Mouse (Mus musculus): ENCODE data around the gene Snapin. TPM values are rescaled to one million over a fixed set of nuclear protein-coding genes. Genes with fewer than 3 reads are reported as not detected.

The Snapin gene
- polyA plus RNA-seq, 1 experiment from 2014 or later = 72.8 TPM

DNA sequence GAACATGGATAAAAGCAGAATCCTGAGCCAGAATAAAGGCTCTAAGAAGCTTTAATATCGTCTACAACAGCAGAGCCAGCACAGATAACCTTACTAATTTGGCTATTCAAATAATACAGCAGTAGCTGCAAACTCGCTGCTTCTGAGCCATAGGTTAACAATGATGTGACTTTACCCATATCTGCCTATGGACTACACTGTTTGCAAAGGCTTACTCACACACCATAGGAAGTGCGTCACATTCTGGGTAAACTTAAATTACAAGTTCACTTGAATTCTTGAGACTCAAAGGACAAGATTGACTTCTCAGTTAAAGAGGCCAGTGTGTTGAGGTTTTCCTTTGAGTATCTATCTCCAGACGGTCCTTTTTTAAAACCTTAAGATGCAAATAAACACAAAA lies 12.6 kb upstream of the Snapin start:
- 85% methylated on average over 4 of the region's 4 CpGs for WGBS
- Histone ChIP-seq H3K4me3 (no peak overlapping the region), H3K9me3 (no peaks in the 10 kb centered on the region), H3K27ac (replicated peaks) (no peak overlapping the region), H3K9ac (no peak overlapping the region), H3K4me1 (peaks cover 19% of the 10 kb centered on the region), H3K27me3 (replicated peaks) (no peaks in the 10 kb centered on the region), H3K4me2 (no peak overlapping the region), H3K36me3 (peaks cover 93% of the 10 kb centered on the region)
- ATAC-seq (ENCODE audit: extremely low read depth, insufficient number of reproducible peaks, low FRiP score, low TSS enrichment) = no peak

DNA sequence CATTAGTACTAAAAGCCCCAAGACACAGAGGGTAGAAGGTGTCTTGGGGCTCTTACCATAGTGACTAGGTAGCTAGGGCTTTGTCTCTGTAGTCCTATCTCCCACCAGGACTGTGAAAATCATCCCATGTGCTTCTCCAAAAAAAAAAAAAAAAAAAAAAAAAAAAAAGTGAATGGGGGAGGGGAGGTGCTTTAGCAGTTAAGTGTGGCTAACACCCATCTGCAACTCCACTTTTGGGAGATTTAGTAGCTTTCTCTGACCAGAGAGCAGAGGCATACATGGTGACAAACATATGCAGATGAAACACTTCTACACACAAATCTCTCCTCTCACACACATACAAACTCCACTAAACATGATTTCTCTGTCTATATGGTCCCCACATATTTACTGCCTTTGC lies 6.8 kb upstream of the Snapin start:
- Histone ChIP-seq H3K4me1 (no peaks in the 10 kb centered on the region), H3K9me3 (no peaks in the 10 kb centered on the region), H3K4me2 (no peak overlapping the region), H3K27me3 (replicated peaks) (no peaks in the 10 kb centered on the region), H3K9ac (no peak overlapping the region), H3K36me3 (peaks cover 86% of the 10 kb centered on the region), H3K4me3 (no peak overlapping the region), H3K27ac (replicated peaks) (no peak overlapping the region)
- no peak for ATAC-seq (ENCODE audit: extremely low read depth, insufficient number of reproducible peaks, low FRiP score, low TSS enrichment)

DNA sequence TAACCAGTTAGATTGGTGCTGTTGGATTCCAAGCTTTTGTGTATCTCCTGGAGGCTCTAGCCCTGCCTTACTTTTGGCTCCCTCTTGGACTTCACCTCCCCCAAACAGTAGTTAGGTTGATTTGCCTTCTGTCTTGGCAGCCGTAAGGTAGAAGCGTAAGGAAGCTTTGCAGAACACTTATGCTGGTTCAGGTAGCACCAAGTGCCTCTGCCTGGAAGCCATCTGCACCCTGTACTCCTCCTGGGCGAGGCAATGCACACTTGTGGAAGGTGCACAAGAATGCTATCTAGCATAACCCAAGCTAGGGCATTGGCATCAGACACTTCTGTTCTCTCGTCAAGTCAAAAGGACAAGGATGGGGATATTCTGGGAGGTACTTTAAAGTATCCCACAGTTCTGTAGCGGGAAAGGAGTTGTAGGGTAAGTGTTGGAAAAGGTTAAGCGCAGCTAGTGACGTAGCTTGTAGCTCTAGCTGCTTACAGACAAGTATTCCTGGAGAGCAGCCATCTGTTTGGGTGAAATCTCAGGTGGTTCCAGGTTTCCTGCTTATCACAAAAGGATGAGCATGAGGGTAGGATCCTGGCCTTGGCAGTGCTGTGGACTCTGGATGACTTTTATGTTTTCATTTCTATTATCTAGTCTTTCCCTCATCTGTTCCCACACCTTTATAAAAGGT lies 5.2 kb upstream of the Snapin start:
- WGBS = 85% methylated on average over 7 of the region's 7 CpGs
- Histone ChIP-seq H3K27me3 (replicated peaks) (no peaks in the 10 kb centered on the region), H3K36me3 (peaks cover 70% of the 10 kb centered on the region), H3K4me2 (no peak overlapping the region), H3K27ac (replicated peaks) (no peak overlapping the region), H3K4me1 (no peaks in the 10 kb centered on the region), H3K9ac (no peak overlapping the region), H3K4me3 (no peak overlapping the region), H3K9me3 (no peaks in the 10 kb centered on the region)
- no peak for ATAC-seq (ENCODE audit: extremely low read depth, insufficient number of reproducible peaks, low FRiP score, low TSS enrichment)

DNA sequence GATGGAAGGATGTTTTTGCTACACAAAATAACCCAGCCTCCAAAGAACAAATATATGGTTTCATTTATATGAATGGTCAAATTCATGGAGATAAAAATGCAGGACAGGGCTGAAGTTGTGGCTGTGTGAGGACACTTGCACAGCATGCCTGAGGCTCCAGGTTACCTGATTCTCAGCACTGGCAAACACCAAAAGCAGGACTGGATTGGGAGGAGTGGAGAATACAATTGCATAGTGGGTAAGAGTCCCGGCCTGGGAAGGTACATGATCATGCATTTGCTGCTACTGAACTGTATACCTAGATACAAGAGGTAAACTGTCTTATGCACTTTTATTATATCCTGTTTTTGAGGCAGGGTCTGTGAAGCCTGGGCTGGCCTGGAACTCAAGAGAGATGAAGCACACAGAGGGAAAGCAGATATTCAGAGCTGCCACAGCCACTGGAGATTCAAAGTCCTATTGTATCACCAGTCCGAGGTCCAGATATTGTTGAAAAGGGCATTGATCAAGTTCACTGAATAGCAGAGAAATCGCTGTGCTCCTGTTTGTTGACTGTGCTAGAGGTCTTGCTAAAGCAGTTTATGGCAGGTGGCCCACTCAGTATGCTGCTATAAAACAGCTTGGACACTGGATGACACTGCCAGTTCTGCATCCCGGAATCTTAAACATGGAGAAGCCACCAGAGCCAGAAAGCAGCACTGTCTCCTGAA lies 3.2 kb upstream of the Snapin start:
- Histone ChIP-seq H3K27me3 (replicated peaks) (no peaks in the 10 kb centered on the region), H3K4me1 (peaks cover 11% of the 10 kb centered on the region), H3K27ac (replicated peaks) (no peak overlapping the region), H3K4me2 (no peak overlapping the region), H3K9me3 (no peaks in the 10 kb centered on the region), H3K4me3 (no peak overlapping the region), H3K36me3 (peaks cover 58% of the 10 kb centered on the region), H3K9ac (no peak overlapping the region)
- 61% methylated on average over 4 of the region's 4 CpGs for WGBS
- no peak for ATAC-seq (ENCODE audit: extremely low read depth, insufficient number of reproducible peaks, low FRiP score, low TSS enrichment)

DNA sequence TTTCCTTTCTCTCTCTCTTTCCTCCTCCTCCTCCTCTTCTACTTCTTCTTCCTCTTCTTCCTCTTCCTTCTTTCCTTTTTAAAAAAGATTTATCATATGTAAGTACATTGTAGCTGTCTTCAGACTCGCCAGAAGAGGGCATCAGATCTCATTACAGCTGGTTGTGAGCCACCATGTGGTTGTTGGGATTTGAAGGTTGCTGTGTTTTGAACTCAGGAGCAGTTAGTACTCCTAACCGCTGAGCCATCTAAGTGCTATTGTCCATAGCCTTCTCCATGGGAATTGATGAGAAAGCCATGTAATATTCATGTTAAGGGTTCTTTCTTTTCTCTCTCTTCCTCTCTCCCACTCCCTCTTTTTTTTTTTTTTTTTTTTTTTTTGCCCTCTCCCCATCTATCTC lies 517 bp upstream of the Snapin start:
- no peaks in the 10 kb centered on the region for H3K9me3 ChIP-seq
- 36% methylated on average over 2 of the region's 2 CpGs for WGBS
- no peak overlapping the region for H3K4me3 ChIP-seq
- no peak overlapping the region for H3K9ac ChIP-seq
- no peak overlapping the region for H3K27ac ChIP-seq (replicated peaks)
- no peak for ATAC-seq (ENCODE audit: extremely low read depth, insufficient number of reproducible peaks, low FRiP score, low TSS enrichment)
- no peak overlapping the region for H3K4me2 ChIP-seq
- peaks cover 16% of the 10 kb centered on the region for H3K4me1 ChIP-seq
- H3K27me3 ChIP-seq (replicated peaks) = no peaks in the 10 kb centered on the region
- H3K36me3 ChIP-seq = peaks cover 57% of the 10 kb centered on the region

DNA sequence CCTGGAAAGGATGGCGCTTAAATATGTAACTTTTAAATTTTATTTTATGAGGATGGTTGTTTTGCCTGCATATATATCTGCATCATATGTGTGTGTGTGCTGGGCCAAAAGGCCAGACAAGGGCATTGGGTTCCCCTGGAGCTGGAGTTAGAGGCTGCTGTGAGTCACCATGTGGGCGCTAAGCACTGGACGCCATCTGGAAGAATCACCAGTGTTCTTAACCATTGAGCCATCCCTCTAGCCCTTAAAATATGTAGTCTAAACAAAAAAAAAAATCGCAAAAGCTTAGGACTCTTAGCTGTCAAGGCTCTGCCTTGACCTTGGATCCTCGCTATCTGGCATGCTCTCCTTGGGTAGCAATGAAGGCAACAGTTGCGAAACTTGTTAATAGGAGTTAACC lies 2.3 kb downstream of the Snapin start:
- no peak for ATAC-seq (ENCODE audit: extremely low read depth, insufficient number of reproducible peaks, low FRiP score, low TSS enrichment)
- Histone ChIP-seq H3K4me3 (no peak overlapping the region), H3K4me1 (peaks cover 16% of the 10 kb centered on the region), H3K27ac (replicated peaks) (no peak overlapping the region), H3K4me2 (no peak overlapping the region), H3K9me3 (no peaks in the 10 kb centered on the region), H3K9ac (no peak overlapping the region), H3K27me3 (replicated peaks) (no peaks in the 10 kb centered on the region), H3K36me3 (peaks cover 60% of the 10 kb centered on the region)
- WGBS = 88% methylated on average over 6 of the region's 6 CpGs

DNA sequence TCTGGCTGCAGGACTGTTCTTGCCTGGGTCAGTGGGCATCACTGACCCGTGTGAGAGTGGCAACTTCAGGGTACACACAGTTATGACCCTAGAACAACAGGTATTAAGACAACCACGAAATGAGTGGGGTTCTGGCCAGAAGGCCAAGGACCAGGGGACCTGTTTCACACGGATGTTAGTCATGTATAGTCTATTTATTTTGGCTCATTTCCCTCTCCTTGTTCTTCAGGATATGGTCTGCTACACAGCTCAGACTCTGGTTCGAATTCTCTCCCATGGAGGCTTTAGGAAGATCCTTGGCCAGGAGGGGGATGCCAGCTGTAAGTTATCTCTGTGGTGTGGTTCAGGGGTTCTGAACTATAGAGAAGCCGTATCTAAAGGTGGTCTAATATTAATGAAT lies 3.8 kb downstream of the Snapin start:
- H3K4me2 ChIP-seq = no peak overlapping the region
- H3K27ac ChIP-seq (replicated peaks) = no peak overlapping the region
- H3K4me3 ChIP-seq = no peak overlapping the region
- peaks cover 16% of the 10 kb centered on the region for H3K4me1 ChIP-seq
- no peaks in the 10 kb centered on the region for H3K27me3 ChIP-seq (replicated peaks)
- no peak overlapping the region for H3K9ac ChIP-seq
- H3K9me3 ChIP-seq = no peaks in the 10 kb centered on the region
- 77% methylated on average over 5 of the region's 5 CpGs for WGBS
- peaks cover 76% of the 10 kb centered on the region for H3K36me3 ChIP-seq
- no peak for ATAC-seq (ENCODE audit: extremely low read depth, insufficient number of reproducible peaks, low FRiP score, low TSS enrichment)

DNA sequence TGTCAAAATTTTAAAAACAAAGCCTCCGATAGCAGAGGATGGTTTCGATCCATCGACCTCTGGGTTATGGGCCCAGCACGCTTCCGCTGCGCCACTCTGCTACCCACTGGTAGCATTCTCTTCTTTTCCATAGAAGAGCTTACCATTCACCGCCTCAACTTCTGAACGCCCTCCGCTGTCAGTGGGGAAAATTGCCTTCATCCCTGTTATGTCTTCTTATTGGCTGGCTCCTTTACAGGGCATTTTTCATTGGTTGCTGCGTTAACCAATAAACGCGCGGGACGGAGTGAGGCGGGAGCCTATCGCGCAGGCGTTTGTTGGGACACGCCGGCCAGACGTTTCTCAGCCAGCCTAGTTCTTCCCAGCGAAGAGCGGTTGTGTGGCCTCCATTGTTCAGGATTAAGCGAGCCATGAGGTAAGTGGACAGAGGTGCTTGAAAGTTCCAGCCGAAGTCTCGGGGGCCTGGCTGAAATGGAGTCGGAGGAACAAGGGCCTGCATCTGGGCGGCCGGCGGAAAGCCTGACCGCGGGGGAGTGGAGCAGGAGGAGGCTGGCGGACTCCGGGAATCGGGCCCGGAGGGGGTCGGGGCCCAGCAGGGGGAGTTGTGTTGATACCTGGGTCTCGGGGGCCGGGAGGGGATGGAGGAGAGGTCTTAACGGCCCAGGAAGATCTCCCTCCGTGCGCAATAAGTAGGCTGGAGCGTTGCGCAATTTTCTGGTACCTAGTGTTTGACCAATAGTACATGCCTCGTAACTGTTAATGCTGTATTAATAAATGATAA lies 14.8 kb downstream of the Snapin start, which contains the start of gene Ilf2:
TSS of gene Ilf2 (plus strand) at position 296 of the 781 bp plus-strand sequence.
- Histone ChIP-seq H3K27ac (replicated peaks) (peak within 1 kb of the TSS; percentile 88), H3K4me3 (peak within 1 kb of the TSS; percentile 82), H3K27me3 (replicated peaks) (no peaks in the 10 kb centered on the region), H3K9me3 (no peaks in the 10 kb centered on the region), H3K4me1 (peaks cover 12% of the 10 kb centered on the region), H3K36me3 (peaks cover 38% of the 10 kb centered on the region), H3K9ac (peak within 1 kb of the TSS; percentile 90), H3K4me2 (peak within 1 kb of the TSS; percentile 84)
- peak; percentile 99 for ATAC-seq (ENCODE audit: extremely low read depth, insufficient number of reproducible peaks, low FRiP score, low TSS enrichment)
- under 1% methylated on average over 45 of the region's 45 CpGs for WGBS

DNA sequence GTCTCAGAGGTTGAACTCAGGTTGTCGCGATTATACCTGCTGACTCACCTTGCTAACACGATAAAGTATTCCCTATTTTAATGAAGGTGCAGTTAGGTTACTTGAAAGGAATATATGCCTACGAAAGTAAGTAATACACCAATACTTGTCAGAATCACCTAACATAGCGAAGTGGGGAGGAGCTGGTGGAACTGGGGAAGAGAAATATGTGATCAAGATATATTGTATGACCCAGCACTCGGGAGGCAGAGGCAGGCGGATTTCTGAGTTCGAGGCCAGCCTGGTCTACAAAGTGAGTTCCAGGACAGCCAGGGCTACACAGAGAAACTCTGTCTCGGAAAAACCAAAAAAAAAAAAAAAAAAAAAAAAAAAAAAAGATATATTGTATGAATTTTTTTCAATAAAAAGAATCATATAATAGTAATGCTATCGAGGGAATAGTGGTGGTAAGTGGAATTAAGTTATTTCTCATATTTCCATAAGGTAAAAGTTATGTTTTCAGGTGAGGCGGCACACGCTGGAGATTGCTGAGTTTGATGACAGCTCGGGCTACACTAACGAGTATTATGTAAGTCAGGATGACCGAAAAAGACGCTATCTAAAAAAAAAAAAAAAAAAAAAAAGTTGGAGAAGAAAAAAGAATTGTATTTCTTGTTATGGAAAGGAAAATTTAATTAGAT lies 15.5 kb downstream of the Snapin start:
- Histone ChIP-seq H3K4me3 (peak overlapping the region; percentile 48), H3K36me3 (peaks cover 31% of the 10 kb centered on the region), H3K9ac (no peak overlapping the region), H3K4me1 (peaks cover 12% of the 10 kb centered on the region), H3K27ac (replicated peaks) (no peak overlapping the region), H3K27me3 (replicated peaks) (no peaks in the 10 kb centered on the region), H3K9me3 (no peaks in the 10 kb centered on the region), H3K4me2 (peak overlapping the region; percentile 63)
- 39% methylated on average over 16 of the region's 16 CpGs for WGBS
- no peak for ATAC-seq (ENCODE audit: extremely low read depth, insufficient number of reproducible peaks, low FRiP score, low TSS enrichment)

DNA sequence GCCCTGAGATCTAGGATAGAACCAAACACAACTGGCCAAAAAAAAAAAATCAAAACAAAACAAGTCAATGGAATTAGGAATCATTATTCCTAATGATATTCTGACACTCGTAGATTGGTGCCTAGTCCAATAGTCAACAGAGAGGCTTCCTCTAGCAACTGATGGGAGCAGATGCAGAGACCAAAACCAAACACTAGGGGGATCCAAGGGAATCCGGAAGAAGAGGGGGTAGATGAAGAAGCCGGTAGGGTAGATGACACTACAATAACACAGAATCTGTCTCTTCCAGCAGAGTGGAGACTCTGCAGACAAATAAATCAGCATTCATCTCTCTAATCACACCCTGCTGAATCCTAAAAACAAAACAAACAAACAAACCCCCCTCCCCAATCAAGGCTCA lies 18.6 kb downstream of the Snapin start:
- Histone ChIP-seq H3K4me1 (peaks cover 6% of the 10 kb centered on the region), H3K9ac (no peak overlapping the region), H3K27me3 (replicated peaks) (no peaks in the 10 kb centered on the region), H3K4me3 (no peak overlapping the region), H3K9me3 (no peaks in the 10 kb centered on the region), H3K27ac (replicated peaks) (no peak overlapping the region), H3K36me3 (no peaks in the 10 kb centered on the region), H3K4me2 (no peak overlapping the region)
- ATAC-seq (ENCODE audit: extremely low read depth, insufficient number of reproducible peaks, low FRiP score, low TSS enrichment) = no peak
- WGBS = 22% methylated on average over 3 of the region's 3 CpGs

DNA sequence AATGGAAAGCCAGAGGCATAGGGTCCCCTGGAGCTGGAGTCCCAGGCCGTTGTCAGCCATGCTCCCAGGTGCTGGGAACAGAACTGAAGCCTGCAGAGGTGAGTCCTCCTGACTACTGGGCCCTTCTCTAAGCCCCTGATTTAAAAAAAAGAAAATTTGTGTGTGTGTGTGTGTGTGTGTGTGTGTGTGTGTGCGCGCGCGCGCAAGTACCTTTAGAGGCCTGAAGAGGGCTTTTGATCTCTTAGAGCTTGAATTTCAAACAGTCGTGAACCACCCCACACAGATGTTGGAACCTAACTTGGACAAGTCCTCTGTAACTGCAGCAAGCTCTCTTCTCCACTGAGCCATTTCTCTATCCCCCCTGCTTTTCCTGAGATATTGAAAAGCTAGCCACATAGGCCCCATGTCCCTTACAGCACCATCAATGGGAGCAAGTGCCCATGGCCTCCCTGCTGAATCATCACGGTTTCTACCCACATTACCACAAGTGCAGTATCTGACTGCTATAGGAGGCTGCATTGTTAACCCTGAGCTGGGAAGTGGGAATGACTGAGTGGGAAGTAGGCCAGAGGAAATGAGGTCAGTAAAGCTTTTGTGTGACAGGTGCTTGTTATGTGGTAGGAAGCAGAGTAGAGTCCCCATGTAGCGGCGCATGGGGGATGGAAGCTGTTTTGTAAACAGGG lies 23.1 kb downstream of the Snapin start:
- Histone ChIP-seq H3K36me3 (no peaks in the 10 kb centered on the region), H3K27me3 (replicated peaks) (peaks cover 36% of the 10 kb centered on the region), H3K4me3 (no peak overlapping the region), H3K4me1 (peaks cover 21% of the 10 kb centered on the region), H3K4me2 (no peak overlapping the region), H3K27ac (replicated peaks) (no peak overlapping the region), H3K9ac (no peak overlapping the region), H3K9me3 (no peaks in the 10 kb centered on the region)
- 90% methylated on average over 10 of the region's 10 CpGs for WGBS
- no peak for ATAC-seq (ENCODE audit: extremely low read depth, insufficient number of reproducible peaks, low FRiP score, low TSS enrichment)
